Mouse (Mus musculus): ENCODE measurements around the gene Mvp.

Mvp gene

GRCm38 (mm10) chr7:127014320-127014719, at the start of gene Mvp:
TSS of gene Mvp (minus strand) at chr7:127014621.
- peak; percentile 65 for DNase-seq (ENCODE audit: low read depth, low spot score)

DNA sequence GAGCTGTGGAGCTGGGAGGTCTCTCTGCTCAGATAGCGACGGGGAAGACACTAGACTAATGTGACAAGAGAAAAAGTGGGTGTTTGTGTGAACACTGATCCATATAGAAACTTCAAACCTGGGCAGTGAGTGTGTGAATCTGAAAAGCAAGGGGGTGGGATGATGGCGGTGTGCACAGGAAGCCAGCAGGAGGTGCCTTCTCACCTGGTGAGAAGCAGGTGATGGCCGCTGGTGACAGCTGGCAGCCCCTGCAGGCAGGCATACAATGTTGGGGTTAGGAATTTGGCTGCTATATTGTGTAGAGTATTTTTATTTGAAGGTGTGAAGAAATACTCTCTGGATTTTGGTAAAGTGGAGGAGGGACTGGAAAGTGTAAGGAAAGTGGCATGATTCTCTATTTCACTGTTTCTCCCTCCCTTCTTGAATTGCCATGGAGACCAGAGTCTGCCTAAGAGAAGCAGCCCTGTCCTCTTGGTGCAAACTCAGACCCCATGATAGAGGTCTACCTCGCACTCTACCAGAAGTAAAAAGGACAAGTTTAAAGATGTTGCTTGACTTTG, 40.7 kb upstream of the Mvp start:
- no peak for DNase-seq (ENCODE audit: low read depth, low spot score)

- peak; percentile 84 for DNase-seq (ENCODE audit: low read depth, low spot score)
These were observed 27.6 kb upstream of the Mvp start, which contains the start of gene Kif22 for GRCm38 (mm10) chr7:127041851-127042672. TSS of gene Kif22 (minus strand) at chr7:127042471.

- peak; percentile 66 for DNase-seq (ENCODE audit: low read depth, low spot score)
These were observed 16.8 kb upstream of the Mvp start for GRCm38 (mm10) chr7:127031244-127031643.

DNA sequence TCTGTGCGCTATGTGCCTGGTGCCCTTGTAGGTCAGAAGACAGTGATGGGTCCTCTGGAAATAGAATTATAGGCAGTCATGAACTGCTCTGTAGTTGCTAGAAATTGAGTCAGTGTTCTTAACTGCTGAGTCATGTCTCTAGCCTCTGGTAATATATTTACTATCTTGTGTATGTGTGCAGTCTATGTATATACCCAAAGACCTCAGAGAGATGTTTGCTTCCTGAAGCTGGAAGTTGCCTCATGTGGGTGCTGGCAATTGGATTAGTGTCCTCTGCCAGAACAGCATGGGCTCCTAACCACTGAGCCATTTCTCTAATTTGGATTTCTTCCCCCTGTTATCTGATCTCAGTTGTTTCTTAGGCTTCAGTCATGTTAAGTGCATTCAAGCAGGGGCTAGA, 15.8 kb upstream of the Mvp start:
- DNase-seq (ENCODE audit: low read depth, low spot score), result no peak

- DNase-seq (ENCODE audit: low read depth, low spot score), result no peak
These were observed 13.5 kb upstream of the Mvp start for GRCm38 (mm10) chr7:127027885-127028284.

DNA sequence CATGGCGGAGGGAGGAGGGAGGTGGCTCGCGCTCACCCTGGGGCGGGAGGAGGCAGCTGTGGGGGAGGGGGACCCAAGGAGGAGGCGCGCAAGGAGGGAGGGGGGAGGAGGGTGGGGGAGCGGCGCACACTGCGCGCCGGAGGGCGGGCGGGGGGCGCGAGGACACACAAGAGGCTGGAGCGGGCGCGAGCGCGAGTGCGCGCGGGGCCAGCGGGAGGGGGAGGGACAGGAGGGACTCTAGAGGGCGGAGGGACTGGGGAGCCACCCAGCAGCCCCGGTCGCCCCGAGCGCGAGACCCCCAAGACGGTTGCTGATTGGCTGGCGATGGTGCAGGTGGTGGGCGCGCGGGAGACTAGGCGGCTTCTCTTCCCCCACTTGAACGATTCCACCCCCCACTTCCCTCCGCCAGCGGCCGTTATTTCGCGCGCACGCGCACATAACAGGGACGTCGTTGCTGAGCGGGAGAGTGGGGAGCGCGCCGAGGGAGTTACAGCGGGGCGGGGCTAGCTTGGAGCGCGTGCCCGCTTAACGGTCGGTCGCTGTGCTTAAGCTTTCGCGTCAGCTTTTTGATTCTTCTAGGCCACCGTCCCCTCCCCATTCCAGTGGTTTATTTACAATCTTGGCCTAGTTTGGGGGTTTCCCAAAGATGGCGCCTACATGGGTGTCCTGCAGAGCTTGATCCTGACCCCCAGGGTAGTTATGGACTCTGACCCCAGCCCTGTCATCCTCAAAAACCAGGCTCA, 12.7 kb upstream of the Mvp start, which contains the start of gene Maz:
Gene Maz (minus strand): TSS at position 54 of the 743 bp plus-strand sequence.
- peak; percentile 99 for DNase-seq (ENCODE audit: low read depth, low spot score)

- no peak for DNase-seq (ENCODE audit: low read depth, low spot score)
These were observed 12.2 kb upstream of the Mvp start for GRCm38 (mm10) chr7:127026616-127026983.

GRCm38 (mm10) chr7:127026161-127026600, 11.8 kb upstream of the Mvp start:
- peak; percentile 83 for DNase-seq (ENCODE audit: low read depth, low spot score)

- DNase-seq (ENCODE audit: low read depth, low spot score), result no peak
These were observed 11.2 kb upstream of the Mvp start for GRCm38 (mm10) chr7:127025556-127026160.

DNA sequence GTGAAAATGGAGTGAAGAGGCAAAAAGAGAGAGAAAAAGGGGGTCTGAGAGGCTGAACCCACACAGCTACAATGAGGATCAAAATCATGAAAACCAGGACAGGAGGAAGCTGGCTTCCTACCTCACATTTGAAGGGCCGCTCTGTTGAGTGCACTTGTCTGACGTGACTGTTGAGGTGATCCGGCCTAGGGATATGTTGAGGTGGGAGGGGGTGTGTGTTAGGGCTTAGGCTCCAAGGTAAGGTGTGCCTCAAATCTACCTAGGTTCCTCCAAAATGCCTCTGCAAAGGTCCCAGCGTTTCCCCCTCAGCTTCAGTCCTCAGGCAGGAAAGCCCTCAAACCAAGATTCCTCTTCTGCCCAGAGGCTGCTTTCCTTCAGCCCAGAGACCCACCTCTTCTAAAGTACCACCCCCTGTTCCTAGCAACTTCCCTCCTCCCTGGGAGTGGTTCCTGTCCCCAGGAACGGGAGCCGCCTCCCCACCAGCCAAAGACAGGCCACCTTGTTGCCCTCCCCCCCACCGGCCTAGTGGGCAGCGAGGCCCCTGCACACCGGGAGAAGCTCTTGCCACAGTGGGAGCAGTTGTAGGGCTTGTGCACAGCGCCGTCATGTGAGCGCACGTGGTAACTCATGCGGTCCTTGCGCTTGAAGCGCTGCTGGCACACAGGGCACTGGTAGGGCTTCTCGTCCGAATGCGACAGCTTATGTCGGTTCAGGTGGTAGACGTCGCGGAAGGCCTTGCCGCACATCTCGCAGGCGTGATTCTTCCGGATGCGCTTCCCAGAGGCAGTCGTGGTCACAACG, 10.5 kb upstream of the Mvp start:
- peak; percentile 81 for DNase-seq (ENCODE audit: low read depth, low spot score)

DNA sequence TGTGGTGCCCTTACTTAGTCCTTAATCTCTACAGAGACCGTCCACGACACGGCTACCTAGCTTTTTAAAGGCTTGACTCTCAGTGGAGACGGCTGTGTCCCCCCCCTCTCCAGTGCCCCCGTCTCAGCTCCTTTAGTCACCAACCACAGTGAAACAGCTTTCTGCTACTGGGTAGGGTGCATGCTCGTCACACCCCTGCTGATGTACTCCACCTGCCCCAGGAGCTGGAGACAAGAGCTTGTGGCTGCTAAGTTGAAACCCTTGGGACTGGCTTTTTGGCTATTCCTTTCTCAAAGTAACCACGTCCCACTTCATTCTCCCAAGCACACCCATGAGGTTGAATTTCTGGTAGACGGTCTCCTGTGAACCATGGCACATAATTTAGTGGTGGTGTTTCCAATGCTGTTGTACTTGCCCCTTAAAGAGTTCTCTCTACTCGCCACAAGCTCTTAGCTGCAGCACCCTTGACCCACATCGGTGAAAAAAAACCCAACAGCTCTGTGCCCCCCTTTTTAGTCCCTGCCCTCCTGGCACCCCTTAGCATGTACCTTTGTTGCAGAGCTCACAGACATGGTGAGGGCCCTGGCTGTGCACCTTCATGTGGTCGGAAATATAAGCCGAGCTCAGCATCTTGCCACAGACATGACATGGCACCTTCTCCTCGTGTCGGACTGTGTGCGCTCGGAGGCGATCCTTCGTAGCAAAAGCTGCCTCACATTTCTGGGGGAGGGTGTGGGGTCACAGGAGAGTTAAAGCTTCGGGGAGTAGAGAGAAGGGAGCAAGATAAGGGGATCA, 9.7 kb upstream of the Mvp start:
- DNase-seq (ENCODE audit: low read depth, low spot score), result no peak

DNA sequence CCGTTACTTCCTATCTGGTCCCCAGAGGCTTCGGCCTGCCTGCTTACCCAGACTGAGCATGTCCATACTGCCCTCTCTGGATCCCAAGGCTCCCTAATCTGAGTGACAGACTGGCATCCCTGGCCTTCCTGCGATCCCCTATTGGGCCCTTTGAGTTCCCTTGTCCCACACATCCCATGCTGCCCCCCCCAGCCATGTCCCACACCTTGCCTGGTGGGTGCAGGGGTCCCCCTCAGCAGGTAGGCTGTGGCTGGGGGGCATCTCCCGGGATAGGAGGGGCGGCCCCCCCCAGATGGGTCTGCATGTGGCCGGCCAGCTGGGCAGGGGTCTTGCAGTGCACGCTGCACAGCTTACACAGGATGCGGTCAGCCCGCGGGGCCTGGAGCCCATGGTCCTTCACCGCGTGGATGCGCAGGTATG, 8.9 kb upstream of the Mvp start:
- DNase-seq (ENCODE audit: low read depth, low spot score), result no peak

DNA sequence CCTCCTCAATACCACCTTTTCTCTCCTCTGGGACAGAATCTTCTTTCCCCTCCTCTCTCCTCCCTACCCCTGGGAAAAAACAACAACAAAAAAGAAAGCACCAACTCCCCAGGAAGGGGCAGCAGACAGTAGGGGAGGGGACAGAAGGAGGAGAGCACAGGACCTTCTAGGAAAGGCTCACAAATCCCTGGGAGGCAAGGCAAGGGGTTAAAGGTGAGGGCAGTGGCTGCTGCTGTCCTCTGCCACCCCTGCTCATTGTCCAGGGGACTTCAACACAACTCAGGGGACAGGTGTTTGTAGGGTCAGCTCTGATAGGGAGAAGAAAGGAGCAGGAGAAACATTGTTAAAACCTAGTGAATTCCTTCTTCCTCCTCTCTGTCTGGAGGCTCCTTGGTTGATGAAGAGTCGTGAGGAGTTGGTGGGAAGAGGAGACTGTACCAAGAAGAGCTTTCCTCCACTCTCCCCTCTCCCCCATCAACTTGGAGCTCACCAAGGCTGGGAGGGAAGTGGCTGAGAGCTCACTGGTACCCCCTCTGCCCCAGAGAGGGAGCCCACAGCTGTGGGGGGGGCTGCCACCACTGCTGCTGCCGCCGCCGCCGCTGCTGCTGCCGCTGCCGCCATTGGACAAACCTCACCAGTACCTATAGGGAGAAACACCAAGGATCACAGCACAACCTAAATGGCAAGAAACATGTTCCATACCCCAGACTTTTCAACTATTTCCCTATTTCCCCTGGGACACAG, 8.3 kb upstream of the Mvp start:
- DNase-seq (ENCODE audit: low read depth, low spot score), result no peak

DNA sequence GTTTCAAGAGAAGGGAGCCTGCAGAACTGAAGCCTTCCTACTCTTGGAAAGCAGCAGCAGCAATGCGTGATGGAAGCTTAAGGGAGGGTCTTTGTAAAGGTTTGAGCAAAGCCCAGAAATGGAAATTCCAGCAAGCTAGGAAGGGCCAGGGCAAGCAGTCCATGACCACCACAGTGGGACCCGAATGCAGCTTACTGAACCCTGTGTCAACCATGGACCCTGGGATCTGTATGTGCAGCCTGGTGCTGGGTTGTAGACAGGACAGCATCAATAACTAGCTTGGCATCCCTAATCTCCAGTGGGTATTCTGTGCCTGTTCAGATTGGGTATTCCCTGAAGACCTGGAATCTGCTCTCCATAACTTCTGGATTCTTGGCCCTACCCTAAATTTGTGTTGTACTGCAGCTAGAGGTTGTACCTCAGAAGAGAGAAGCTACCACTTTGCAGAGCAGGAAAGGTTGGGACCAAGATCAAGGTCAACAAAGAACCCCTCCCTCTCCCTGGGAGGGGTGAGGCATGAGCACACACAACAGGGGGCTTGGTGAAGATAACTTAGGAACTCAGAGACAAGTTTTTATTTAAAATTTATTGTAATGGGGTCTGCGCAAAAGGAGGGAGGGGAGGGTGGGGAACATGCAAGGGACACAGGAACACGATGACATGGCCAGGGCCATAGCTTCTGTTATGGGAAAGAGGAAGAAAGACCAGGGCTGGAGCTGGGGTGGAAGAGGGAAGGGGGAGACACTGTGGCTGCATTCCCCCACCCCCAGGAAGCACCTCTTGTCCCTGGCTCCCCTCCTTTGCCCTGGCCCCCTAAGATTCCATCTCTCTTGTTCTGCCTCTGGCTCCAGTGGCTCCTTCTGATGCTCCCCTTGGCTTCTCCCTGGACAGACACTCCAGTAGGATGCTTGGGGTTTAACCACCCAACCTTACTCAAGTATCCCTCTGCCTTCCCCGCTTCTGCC, 7.4 kb upstream of the Mvp start:
- peak; percentile 54 for DNase-seq (ENCODE audit: low read depth, low spot score)

- peak; percentile 47 for DNase-seq (ENCODE audit: low read depth, low spot score)
These were observed 6.6 kb upstream of the Mvp start, which contains the start of the genes Gm42742 and Prrt2 for GRCm38 (mm10) chr7:127020901-127021562. TSS of gene Gm42742 (minus strand) at chr7:127021097. TSS of gene Prrt2 (minus strand) at chr7:127021211.

- no peak for DNase-seq (ENCODE audit: low read depth, low spot score)
These were observed 6.1 kb upstream of the Mvp start for GRCm38 (mm10) chr7:127020491-127020890.

GRCm38 (mm10) chr7:127020031-127020430, 5.6 kb upstream of the Mvp start:
- no peak for DNase-seq (ENCODE audit: low read depth, low spot score)
